In genomic region chr14:120511821-120512220, GRCm38 (mm10) we compare ENCODE assay signal across 21 mouse cellular contexts.
"Had no signal": no experiment of that assay in that cellular context is flagged by ENCODE, and none has a peak within 500 bp of the region (broad histone marks: within the 10 kb centered on the region; RNA-seq: fewer than 3 reads in every experiment).

No protein-coding gene starts in this region.

- H3K4me1 ChIP-seq: limb, embryonic 15.5 days; liver, embryonic 15.5 days had no signal

- H3K9ac ChIP-seq: limb, embryonic 12.5 days; limb, embryonic 15.5 days; liver, embryonic 15.5 days; midbrain, embryonic 13.5 days; neural tube, embryonic 13.5 days had no signal

- H3K27ac ChIP-seq: kidney, postnatal 0 days; left cerebral cortex, adult 2 months; limb, embryonic 12.5 days; limb, embryonic 15.5 days; liver, embryonic 15.5 days; midbrain, embryonic 10.5 days; midbrain, embryonic 13.5 days; neural tube, embryonic 13.5 days had no signal

- H3K9me3 ChIP-seq: limb, embryonic 12.5 days; limb, embryonic 15.5 days; liver, embryonic 15.5 days; midbrain, embryonic 10.5 days; midbrain, embryonic 13.5 days; neural tube, embryonic 13.5 days had no signal

- H3K4me3 ChIP-seq: left cerebral cortex, adult 2 months; limb, embryonic 12.5 days; limb, embryonic 15.5 days; liver, embryonic 15.5 days; midbrain, embryonic 10.5 days; midbrain, embryonic 13.5 days; myocyte; neural tube, embryonic 13.5 days had no signal

- H3K4me2 ChIP-seq: limb, embryonic 12.5 days; limb, embryonic 15.5 days; liver, embryonic 15.5 days; midbrain, embryonic 13.5 days; neural tube, embryonic 13.5 days had no signal

- ATAC-seq: intestine, postnatal 0 days; midbrain, embryonic 13.5 days; midbrain, embryonic 16.5 days had no signal

- H3K36me3 ChIP-seq: limb, embryonic 12.5 days; liver, embryonic 15.5 days; midbrain, embryonic 13.5 days; neural tube, embryonic 13.5 days had no signal

- H3K27me3 ChIP-seq: limb, embryonic 12.5 days; limb, embryonic 15.5 days; liver, embryonic 15.5 days; midbrain, embryonic 13.5 days; neural tube, embryonic 13.5 days had no signal

- DNase-seq: kidney, adult 2 months; kidney, postnatal 25 days; layer of hippocampus, postnatal 36 days; left cerebral cortex, postnatal 4 days; lung, adult 2 months; lung, postnatal 14 days; lung, postnatal 4 days; retina, postnatal 1 day; thymus, adult 18-20 months; thymus, postnatal 36 days had no signal
